Mouse (Mus musculus): Measurements from ENCODE around the gene Olfr172.

GRCm38 (mm10) chr16:58738205-58738604, 24.8 kb downstream of the Olfr172 start:
- no peak for TF ChIP-seq CTCF (IDR thresholded peaks at IDR 0.05; ENCODE audit: extremely low read depth, insufficient read depth, low read length)
- no peak for TF ChIP-seq POLR2A (IDR thresholded peaks at IDR 0.05; ENCODE audit: extremely low read depth, insufficient read depth, low read length)
